In the genomic region with DNA sequence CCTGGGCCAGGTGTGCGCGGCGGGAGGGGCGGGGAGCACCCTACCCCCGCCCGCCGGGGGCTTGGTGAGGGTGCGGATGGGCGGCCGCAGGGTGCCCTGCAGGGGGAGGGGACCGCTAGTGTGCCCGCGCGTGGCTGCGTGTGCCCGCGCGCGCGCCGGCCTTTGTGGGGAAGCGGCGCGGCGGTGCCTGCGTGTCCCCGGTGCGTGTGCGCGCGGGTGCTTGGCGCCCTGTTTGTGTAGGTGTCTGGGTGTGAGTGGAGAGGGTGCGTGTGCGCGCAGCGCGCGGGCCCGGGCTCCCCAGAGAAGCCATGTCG, we compare ENCODE assay signal across 7 mouse cellular contexts. TPM values are rescaled to one million over a fixed set of nuclear protein-coding genes. Genes with fewer than 3 reads are reported as not detected.
A peak's percentile ranks its signal among the peaks of the same experiment; 100 is the strongest.
DNase-seq lines count a peak whose midpoint lies in the region; ATAC-seq and TF ChIP-seq lines count a peak whose summit lies in the region.

No protein-coding gene starts in this region.

- peak overlapping the region; percentile 61 for H3K9ac ChIP-seq in liver, adult 2 months (ENCODE audit: low read depth, low read length)
- peak overlapping the region; percentile 93 for H3K9ac ChIP-seq in limb, embryonic 11.5 days (ENCODE audit: low read length)
- H3K9ac ChIP-seq in neural tube, embryonic 14.5 days (replicated peaks; ENCODE audit: low read depth, low read length) = peak overlapping the region; percentile 99

- peaks cover 6% of the 10 kb centered on the region; the same call in 1 of the 2 replicates for H3K27me3 ChIP-seq in liver, adult 2 months (ENCODE audit: control insufficient read depth, insufficient read depth, low read length)
- H3K27me3 ChIP-seq in cerebellum, adult 2 months (ENCODE audit: control insufficient read depth, insufficient read depth, low read length) = no peaks in the 10 kb centered on the region
- H3K27me3 ChIP-seq in limb, embryonic 11.5 days (ENCODE audit: control insufficient read depth, insufficient read depth, low read length) = no peaks in the 10 kb centered on the region
- no peaks in the 10 kb centered on the region for H3K27me3 ChIP-seq in neural tube, embryonic 14.5 days (ENCODE audit: control insufficient read depth, insufficient read depth, low read length)

- H3K4me3 ChIP-seq in liver, adult 2 months (ENCODE audit: insufficient read depth, low read depth, low read length) = peak overlapping the region; percentile 70; the same call in 1 of the 2 replicates
- peak overlapping the region; percentile 75 for H3K4me3 ChIP-seq in cerebellum, adult 2 months (replicated peaks; ENCODE audit: insufficient read depth, low read depth, low read length)
- peak overlapping the region; percentile 93 for H3K4me3 ChIP-seq in limb, embryonic 11.5 days (ENCODE audit: low read depth, low read length)
- H3K4me3 ChIP-seq in neural tube, embryonic 14.5 days (ENCODE audit: low read depth, low read length) = peak overlapping the region; percentile 97

- WGBS in liver, adult 2 months = under 1% methylated on average over 40 of the region's 40 CpGs
- under 1% methylated on average over 39 of the region's 40 CpGs for WGBS in cerebellum, adult 2 months
- WGBS in limb, embryonic 11.5 days = under 1% methylated on average over 37 of the region's 40 CpGs
- under 1% methylated on average over 36 of the region's 40 CpGs for WGBS in neural tube, embryonic 14.5 days

- no peaks in the 10 kb centered on the region for H3K9me3 ChIP-seq in limb, embryonic 11.5 days (ENCODE audit: control insufficient read depth, low read length)
- no peaks in the 10 kb centered on the region for H3K9me3 ChIP-seq in neural tube, embryonic 14.5 days (ENCODE audit: control insufficient read depth, low read length)

- no peaks in the 10 kb centered on the region for H3K79me2 ChIP-seq in liver, adult 2 months (ENCODE audit: control insufficient read depth, insufficient read depth, low read length)

- TF ChIP-seq POLR2A in liver, adult 2 months (IDR thresholded peaks at IDR 0.05; ENCODE audit: extremely low read depth, insufficient read depth, low read length) = no peak
- no peak for TF ChIP-seq POLR2A in cerebellum, adult 2 months (IDR thresholded peaks at IDR 0.05; ENCODE audit: borderline replicate concordance, insufficient read depth, low read length)

- no peaks in the 10 kb centered on the region for H3K4me1 ChIP-seq in liver, adult 2 months (ENCODE audit: control insufficient read depth, insufficient read depth, low read length)
- H3K4me1 ChIP-seq in cerebellum, adult 2 months (ENCODE audit: control insufficient read depth, insufficient read depth, low read length) = peaks cover 45% of the 10 kb centered on the region
- H3K4me1 ChIP-seq in limb, embryonic 11.5 days (ENCODE audit: control insufficient read depth, insufficient read depth, low read length) = peaks cover 41% of the 10 kb centered on the region
- peaks cover 26% of the 10 kb centered on the region for H3K4me1 ChIP-seq in neural tube, embryonic 14.5 days (ENCODE audit: control insufficient read depth, insufficient read depth, low read length)

- peak overlapping the region; percentile 81 for H3K4me2 ChIP-seq in limb, embryonic 11.5 days (ENCODE audit: low read depth, severe bottlenecking)
- peak overlapping the region; percentile 62 for H3K4me2 ChIP-seq in neural tube, embryonic 14.5 days (ENCODE audit: low read depth, low read length)

- no peak for TF ChIP-seq CTCF in liver, adult 2 months (IDR thresholded peaks at IDR 0.05; ENCODE audit: low read depth, low read length)
- TF ChIP-seq CTCF in cerebellum, adult 2 months (IDR thresholded peaks at IDR 0.05; ENCODE audit: borderline replicate concordance, insufficient read depth, low read depth, low read length) = no peak

- ATAC-seq in limb, embryonic 11.5 days (ENCODE audit: insufficient number of reproducible peaks, low FRiP score, low TSS enrichment, low read depth) = no peak
- ATAC-seq in neural tube, embryonic 14.5 days (ENCODE audit: low read depth) = no peak
- no peak for ATAC-seq in granulocyte monocyte progenitor cell, adult 5-6 weeks (replicated peaks; ENCODE audit: poor library complexity, severe bottlenecking)

- DNase-seq in liver, adult 2 months (ENCODE audit: extremely low read depth, low read depth, low spot score) = no peak
- DNase-seq in liver = no peak
- peak; percentile 74 to 81 for DNase-seq in cerebellum, adult 2 months
- peak; percentile 55 to 61 for DNase-seq in frontal cortex, postnatal 14 days (ENCODE audit: low spot score in 2 of 2)
- DNase-seq in limb, embryonic 11.5 days (ENCODE audit: low spot score) = peak; percentile 58

- no peaks in the 10 kb centered on the region for H3K36me3 ChIP-seq in liver, adult 2 months (ENCODE audit: control insufficient read depth, insufficient read depth, low read length)
- peaks cover 2% of the 10 kb centered on the region; the same call in 1 of the 2 replicates for H3K36me3 ChIP-seq in limb, embryonic 11.5 days (ENCODE audit: control insufficient read depth, insufficient read depth, low read length)
- H3K36me3 ChIP-seq in neural tube, embryonic 14.5 days (ENCODE audit: control insufficient read depth, insufficient read depth, low read length) = no peaks in the 10 kb centered on the region

- no peak overlapping the region for H3K27ac ChIP-seq in liver, adult 2 months (replicated peaks; ENCODE audit: insufficient read depth, low read depth, low read length)
- peak overlapping the region; percentile 92 for H3K27ac ChIP-seq in cerebellum, adult 2 months (ENCODE audit: insufficient read depth, low read length)
- H3K27ac ChIP-seq in limb, embryonic 11.5 days (replicated peaks; ENCODE audit: low read depth, low read length) = peak overlapping the region; percentile 95
- peak overlapping the region; percentile 98 for H3K27ac ChIP-seq in neural tube, embryonic 14.5 days (ENCODE audit: low read depth, low read length)

RNA-seq across cellular contexts. Expression of gene Adgrl1, which starts 1.0 kb away (rescaled TPM):
- 1.6 TPM in 2 replicates for total RNA-seq in liver, adult 2 months (2014; rRNA removed)
- 2.7 and 3.5 TPM in 2 replicates for polyA plus RNA-seq in liver, adult 2 months (2012; rRNA removed)
- polyA plus RNA-seq in cerebellum, adult 2 months (2012; rRNA removed) = 164 and 184 TPM in 2 replicates
- polyA plus RNA-seq in limb, embryonic 11.5 days (2014; fragmentation: Nextera tagmentation; extraction: Ambion mirVana) = 20.7 and 23.0 TPM in 2 replicates
- polyA plus RNA-seq in neural tube, embryonic 14.5 days (2014; fragmentation: Nextera tagmentation; extraction: Ambion mirVana) = 60.8 and 75.0 TPM in 2 replicates
- total RNA-seq in granulocyte monocyte progenitor cell, adult 5-6 weeks (2014; fragmentation: Nextera tagmentation) = 1.4 and 2.4 TPM in 2 replicates
- 2.4 and 3.6 TPM in 2 replicates for total RNA-seq in granulocyte monocyte progenitor cell, adult 5-6 weeks (2017)

RNA-seq across cellular contexts. Expression of gene Gm10644, which starts 54.1 kb away (rescaled TPM):
- 1.8 and 2.0 TPM in 2 replicates for total RNA-seq in liver, adult 2 months (2014; rRNA removed)
- polyA plus RNA-seq in liver, adult 2 months (2012; rRNA removed) = 4.0 and 4.3 TPM in 2 replicates
- 0.56 and 0.74 TPM in 2 replicates for polyA plus RNA-seq in cerebellum, adult 2 months (2012; rRNA removed)
- polyA plus RNA-seq in limb, embryonic 11.5 days (2014; fragmentation: Nextera tagmentation; extraction: Ambion mirVana) = 0.76 and 0.81 TPM in 2 replicates
- polyA plus RNA-seq in neural tube, embryonic 14.5 days (2014; fragmentation: Nextera tagmentation; extraction: Ambion mirVana) = 0.82 and 1.1 TPM in 2 replicates
- not detected in 2 replicates for total RNA-seq in granulocyte monocyte progenitor cell, adult 5-6 weeks (2014; fragmentation: Nextera tagmentation)
- not detected in 2 replicates for total RNA-seq in granulocyte monocyte progenitor cell, adult 5-6 weeks (2017)

RNA-seq across cellular contexts. Expression of gene Asf1b, which starts 54.4 kb away (rescaled TPM):
- total RNA-seq in liver, adult 2 months (2014; rRNA removed) = 0.37 and 1.1 TPM in 2 replicates
- 0.86 and 1.4 TPM in 2 replicates for polyA plus RNA-seq in liver, adult 2 months (2012; rRNA removed)
- polyA plus RNA-seq in cerebellum, adult 2 months (2012; rRNA removed) = 2.0 and 2.5 TPM in 2 replicates
- 81.8 and 84.1 TPM in 2 replicates for polyA plus RNA-seq in limb, embryonic 11.5 days (2014; fragmentation: Nextera tagmentation; extraction: Ambion mirVana)
- polyA plus RNA-seq in neural tube, embryonic 14.5 days (2014; fragmentation: Nextera tagmentation; extraction: Ambion mirVana) = 5.1 and 7.6 TPM in 2 replicates
- 36.8 and 53.8 TPM in 2 replicates for total RNA-seq in granulocyte monocyte progenitor cell, adult 5-6 weeks (2014; fragmentation: Nextera tagmentation)
- total RNA-seq in granulocyte monocyte progenitor cell, adult 5-6 weeks (2017) = 29.8 and 33.2 TPM in 2 replicates

Comparison
In these comparisons a context has a peak if more than half of its experiments do, and no peak if none do; other contexts are left out.
1. DNase-seq: peak in cerebellum, adult 2 months (2 of 2), frontal cortex, postnatal 14 days (2 of 2) and limb, embryonic 11.5 days (single experiment); none in liver, adult 2 months (single experiment) and liver (single experiment).
2. Peak in every context shown above with its lines, with median percentiles within 50 percentile points of each other: H3K4me3 ChIP-seq and H3K9ac ChIP-seq.